Mouse (Mus musculus): ENCODE results near the gene H2afy. TPM values are rescaled to one million over a fixed set of nuclear protein-coding genes. Genes with fewer than 3 reads are reported as not detected.
A peak's percentile ranks its signal among the peaks of the same experiment; 100 is the strongest.
"Not testable (repeated sequence)": the region's sequence is repeated elsewhere in the genome, so short reads cannot be mapped to it uniquely, and the experiment has no call there.

Gene H2afy
- polyA plus RNA-seq, 1 experiment from 2014 or later, result 422 TPM

- ATAC-seq (ENCODE audit: low FRiP score, low read depth), result no peak
- Histone ChIP-seq H3K27ac (no peak overlapping the region), H3K4me1 (peaks cover 21% of the 10 kb centered on the region), H3K4me3 (no peak overlapping the region), H3K36me3 (no peaks in the 10 kb centered on the region), H3K9me3 (no peaks in the 10 kb centered on the region), H3K27me3 (peaks cover 13% of the 10 kb centered on the region), H3K9ac (no peak overlapping the region), H3K4me2 (replicated peaks) (no peak overlapping the region)
- 87% methylated on average over 5 of the region's 5 CpGs for WGBS
These were observed 80.4 kb downstream of the H2afy start for GRCm38 (mm10) chr13:56055720-56056119.

GRCm38 (mm10) chr13:56054089-56054488 lies 82.1 kb downstream of the H2afy start:
- Histone ChIP-seq H3K4me1 (peaks cover 32% of the 10 kb centered on the region), H3K4me2 (replicated peaks) (no peak overlapping the region), H3K9ac (no peak overlapping the region), H3K36me3 (no peaks in the 10 kb centered on the region), H3K4me3 (no peak overlapping the region), H3K27me3 (peaks cover 13% of the 10 kb centered on the region), H3K27ac (no peak overlapping the region), H3K9me3 (no peaks in the 10 kb centered on the region)
- ATAC-seq (ENCODE audit: low FRiP score, low read depth), result no peak
- 69% methylated on average over 6 of the region's 6 CpGs for WGBS

- H3K36me3 ChIP-seq, result no peaks in the 10 kb centered on the region
- peak overlapping the region; percentile 28; the same call in 1 of the 2 replicates for H3K4me2 ChIP-seq (replicated peaks)
- ATAC-seq (ENCODE audit: low FRiP score, low read depth), result peak; percentile 82
- WGBS, result 11% methylated on average over 10 of the region's 10 CpGs
- no peaks in the 10 kb centered on the region for H3K9me3 ChIP-seq
- no peak overlapping the region for H3K27ac ChIP-seq
- H3K9ac ChIP-seq, result no peak overlapping the region
- peaks cover 10% of the 10 kb centered on the region for H3K27me3 ChIP-seq
- no peak overlapping the region for H3K4me3 ChIP-seq
- H3K4me1 ChIP-seq, result peaks cover 32% of the 10 kb centered on the region
These were observed 83.4 kb downstream of the H2afy start for GRCm38 (mm10) chr13:56052781-56053180.

- Histone ChIP-seq H3K4me2 (replicated peaks) (no peak overlapping the region), H3K4me1 (peaks cover 32% of the 10 kb centered on the region), H3K4me3 (no peak overlapping the region), H3K27ac (no peak overlapping the region), H3K36me3 (no peaks in the 10 kb centered on the region), H3K27me3 (no peaks in the 10 kb centered on the region; the same call in 1 of the 2 replicates), H3K9ac (no peak overlapping the region), H3K9me3 (no peaks in the 10 kb centered on the region)
- 26% methylated on average over 6 of the region's 6 CpGs for WGBS
- ATAC-seq (ENCODE audit: low FRiP score, low read depth), result no peak
These were observed 85.9 kb downstream of the H2afy start for GRCm38 (mm10) chr13:56050246-56050645.

GRCm38 (mm10) chr13:56042221-56042620 lies 93.9 kb downstream of the H2afy start:
- ATAC-seq (ENCODE audit: low FRiP score, low read depth), result no peak
- Histone ChIP-seq H3K9ac (no peak overlapping the region), H3K9me3 (no peaks in the 10 kb centered on the region), H3K27ac (no peak overlapping the region), H3K4me3 (no peak overlapping the region), H3K4me2 (replicated peaks) (no peak overlapping the region), H3K36me3 (no peaks in the 10 kb centered on the region), H3K4me1 (peaks cover 5% of the 10 kb centered on the region; the same call in 1 of the 2 replicates), H3K27me3 (no peaks in the 10 kb centered on the region)
- WGBS, result 88% methylated on average over 3 of the region's 3 CpGs

GRCm38 (mm10) chr13:56040621-56041020 lies 95.5 kb downstream of the H2afy start:
- H3K9ac ChIP-seq, result no peak overlapping the region
- H3K27me3 ChIP-seq, result no peaks in the 10 kb centered on the region
- no peak overlapping the region for H3K27ac ChIP-seq
- 82% methylated on average over 3 of the region's 3 CpGs for WGBS
- H3K4me2 ChIP-seq (replicated peaks), result no peak overlapping the region
- ATAC-seq (ENCODE audit: low FRiP score, low read depth), result no peak
- H3K4me3 ChIP-seq, result no peak overlapping the region
- no peaks in the 10 kb centered on the region for H3K36me3 ChIP-seq
- peaks cover 5% of the 10 kb centered on the region; the same call in 1 of the 2 replicates for H3K4me1 ChIP-seq
- no peaks in the 10 kb centered on the region for H3K9me3 ChIP-seq

- Histone ChIP-seq H3K9me3 (no peaks in the 10 kb centered on the region), H3K4me1 (peaks cover under 1% of the 10 kb centered on the region; the same call in 1 of the 2 replicates), H3K4me2 (replicated peaks) (no peak overlapping the region), H3K27ac (no peak overlapping the region), H3K27me3 (no peaks in the 10 kb centered on the region), H3K36me3 (no peaks in the 10 kb centered on the region), H3K4me3 (no peak overlapping the region), H3K9ac (no peak overlapping the region)
- 59% methylated on average over 10 of the region's 10 CpGs for WGBS
- no peak for ATAC-seq (ENCODE audit: low FRiP score, low read depth)
These were observed 96.4 kb downstream of the H2afy start for GRCm38 (mm10) chr13:56039610-56040371.

- WGBS, result 72% methylated on average over 4 of the region's 4 CpGs
- Histone ChIP-seq H3K27me3 (peaks cover 6% of the 10 kb centered on the region; the same call in 1 of the 2 replicates), H3K4me1 (peaks cover 22% of the 10 kb centered on the region), H3K4me2 (replicated peaks) (no peak overlapping the region), H3K9me3 (no peaks in the 10 kb centered on the region), H3K4me3 (no peak overlapping the region), H3K9ac (no peak overlapping the region), H3K27ac (no peak overlapping the region), H3K36me3 (no peaks in the 10 kb centered on the region)
- ATAC-seq (ENCODE audit: low FRiP score, low read depth), result no peak
These were observed 107.2 kb downstream of the H2afy start for GRCm38 (mm10) chr13:56029006-56029405.

GRCm38 (mm10) chr13:56027996-56028395 lies 108.2 kb downstream of the H2afy start:
- H3K27me3 ChIP-seq, result peaks cover 12% of the 10 kb centered on the region; the same call in 1 of the 2 replicates
- H3K9me3 ChIP-seq; H3K4me3 ChIP-seq; H3K27ac ChIP-seq; ATAC-seq (ENCODE audit: low FRiP score, low read depth); H3K9ac ChIP-seq; H3K36me3 ChIP-seq; H3K4me2 ChIP-seq (replicated peaks): not testable (repeated sequence)
- 85% methylated on average over 5 of the region's 5 CpGs for WGBS
- peaks cover 22% of the 10 kb centered on the region for H3K4me1 ChIP-seq

- no peak for ATAC-seq (ENCODE audit: low FRiP score, low read depth)
- Histone ChIP-seq H3K4me1 (peaks cover 17% of the 10 kb centered on the region), H3K4me3 (no peak overlapping the region), H3K27ac (no peak overlapping the region), H3K27me3 (peaks cover 12% of the 10 kb centered on the region; the same call in 1 of the 2 replicates), H3K36me3 (no peaks in the 10 kb centered on the region), H3K9ac (no peak overlapping the region), H3K4me2 (replicated peaks) (no peak overlapping the region), H3K9me3 (no peaks in the 10 kb centered on the region)
- WGBS, result 82% methylated on average over 5 of the region's 5 CpGs
These were observed 109.5 kb downstream of the H2afy start for GRCm38 (mm10) chr13:56026623-56027022.

GRCm38 (mm10) chr13:56026026-56026425 lies 110.1 kb downstream of the H2afy start:
- 66% methylated on average over 7 of the region's 7 CpGs for WGBS
- no peaks in the 10 kb centered on the region for H3K9me3 ChIP-seq
- no peaks in the 10 kb centered on the region for H3K36me3 ChIP-seq
- no peak overlapping the region for H3K9ac ChIP-seq
- ATAC-seq (ENCODE audit: low FRiP score, low read depth), result no peak
- peaks cover 17% of the 10 kb centered on the region for H3K4me1 ChIP-seq
- peaks cover 12% of the 10 kb centered on the region; the same call in 1 of the 2 replicates for H3K27me3 ChIP-seq
- H3K27ac ChIP-seq, result no peak overlapping the region
- H3K4me2 ChIP-seq (replicated peaks), result no peak overlapping the region
- no peak overlapping the region for H3K4me3 ChIP-seq

GRCm38 (mm10) chr13:56025027-56025410 lies 111.1 kb downstream of the H2afy start:
- no peak for ATAC-seq (ENCODE audit: low FRiP score, low read depth)
- no peaks in the 10 kb centered on the region for H3K36me3 ChIP-seq
- H3K4me2 ChIP-seq (replicated peaks), result peak overlapping the region; percentile 41
- peaks cover 12% of the 10 kb centered on the region; the same call in 1 of the 2 replicates for H3K27me3 ChIP-seq
- H3K9me3 ChIP-seq, result no peaks in the 10 kb centered on the region
- WGBS, result 24% methylated on average over 14 of the region's 14 CpGs
- H3K4me1 ChIP-seq, result peaks cover 17% of the 10 kb centered on the region
- no peak overlapping the region for H3K27ac ChIP-seq
- H3K9ac ChIP-seq, result no peak overlapping the region
- H3K4me3 ChIP-seq, result 0 out of 2 replicates have a peak overlapping the region, but pooled peaks have one; percentile 3
